Mouse (Mus musculus): ENCODE data around the gene Jarid2. TPM values are rescaled to one million over a fixed set of nuclear protein-coding genes. Genes with fewer than 3 reads are reported as not detected.
A peak's percentile ranks its signal among the peaks of the same experiment; 100 is the strongest.
"Not testable (repeated sequence)": the region's sequence is repeated elsewhere in the genome, so short reads cannot be mapped to it uniquely, and the experiment has no call there.

Jarid2 gene
- polyA plus RNA-seq, 1 experiment from 2014 or later: 22.5 TPM

GRCm38 (mm10) chr13:44711882-44712281 lies 17.4 kb upstream of the Jarid2 start:
- no peak overlapping the region for H3K4me3 ChIP-seq (replicated peaks; ENCODE audit: low read depth, low read length)
- no peak overlapping the region for H3K27ac ChIP-seq
- no peak overlapping the region for H3K4me2 ChIP-seq (ENCODE audit: low read length)
- H3K36me3 ChIP-seq (ENCODE audit: insufficient read depth, low read length): no peaks in the 10 kb centered on the region
- TF ChIP-seq CTCF (IDR thresholded peaks at IDR 0.05; ENCODE audit: low read depth): no peak
- ATAC-seq (replicated peaks; ENCODE audit: low FRiP score, low read depth): no peak
- no peaks in the 10 kb centered on the region for H3K4me1 ChIP-seq (replicated peaks; ENCODE audit: insufficient read depth, low read length)
- H3K9me3 ChIP-seq (replicated peaks; ENCODE audit: low read length): no peaks in the 10 kb centered on the region
- WGBS: 24% methylated on average over 1 of the region's 1 CpGs
- no peak for DNase-seq (ENCODE audit: low spot score)
- H3K9ac ChIP-seq (ENCODE audit: low read depth, low read length): no peak overlapping the region
- H3K27me3 ChIP-seq (ENCODE audit: insufficient read depth, low read length): no peaks in the 10 kb centered on the region

GRCm38 (mm10) chr13:44715187-44715885 lies 13.9 kb upstream of the Jarid2 start:
- DNase-seq (ENCODE audit: low spot score): peak; percentile 28
- 26% methylated on average over 10 of the region's 10 CpGs for WGBS
- H3K4me2 ChIP-seq (ENCODE audit: low read length): peak overlapping the region; percentile 2; the same call in 1 of the 2 replicates

GRCm38 (mm10) chr13:44717838-44718237 lies 11.4 kb upstream of the Jarid2 start:
- ATAC-seq (replicated peaks; ENCODE audit: low FRiP score, low read depth) (no peak), DNase-seq (ENCODE audit: low spot score) (no peak)
- TF ChIP-seq CTCF (IDR thresholded peaks at IDR 0.05; ENCODE audit: low read depth): no peak
- no peaks in the 10 kb centered on the region for H3K9me3 ChIP-seq (replicated peaks; ENCODE audit: low read length)
- no peaks in the 10 kb centered on the region for H3K27me3 ChIP-seq (ENCODE audit: insufficient read depth, low read length)
- no peak overlapping the region for H3K4me3 ChIP-seq (replicated peaks; ENCODE audit: low read depth, low read length)
- H3K27ac ChIP-seq: no peak overlapping the region
- H3K36me3 ChIP-seq (ENCODE audit: insufficient read depth, low read length): no peaks in the 10 kb centered on the region
- H3K4me1 ChIP-seq (replicated peaks; ENCODE audit: insufficient read depth, low read length): no peaks in the 10 kb centered on the region
- no peak overlapping the region for H3K9ac ChIP-seq (ENCODE audit: low read depth, low read length)
- 96% methylated on average over 9 of the region's 9 CpGs for WGBS
- no peak overlapping the region for H3K4me2 ChIP-seq (ENCODE audit: low read length)

More at GRCm38 (mm10) chr13:44715187-44715885, 13.9 kb upstream of the Jarid2 start:
- ATAC-seq (replicated peaks; ENCODE audit: low FRiP score, low read depth): no peak
- Histone ChIP-seq H3K9ac (ENCODE audit: low read depth, low read length) (no peak overlapping the region), H3K27me3 (ENCODE audit: insufficient read depth, low read length) (no peaks in the 10 kb centered on the region), H3K4me3 (replicated peaks; ENCODE audit: low read depth, low read length) (no peak overlapping the region), H3K27ac (no peak overlapping the region), H3K4me1 (replicated peaks; ENCODE audit: insufficient read depth, low read length) (no peaks in the 10 kb centered on the region), H3K36me3 (ENCODE audit: insufficient read depth, low read length) (no peaks in the 10 kb centered on the region), H3K9me3 (replicated peaks; ENCODE audit: low read length) (no peaks in the 10 kb centered on the region)
- TF ChIP-seq CTCF (IDR thresholded peaks at IDR 0.05; ENCODE audit: low read depth): no peak

- H3K27me3 ChIP-seq (ENCODE audit: insufficient read depth, low read length); ATAC-seq (replicated peaks; ENCODE audit: low FRiP score, low read depth); H3K36me3 ChIP-seq (ENCODE audit: insufficient read depth, low read length); DNase-seq (ENCODE audit: low spot score); H3K4me3 ChIP-seq (replicated peaks; ENCODE audit: low read depth, low read length); H3K9ac ChIP-seq (ENCODE audit: low read depth, low read length); H3K4me1 ChIP-seq (replicated peaks; ENCODE audit: insufficient read depth, low read length); H3K27ac ChIP-seq; H3K9me3 ChIP-seq (replicated peaks; ENCODE audit: low read length); H3K4me2 ChIP-seq (ENCODE audit: low read length): not testable (repeated sequence)
- 98% methylated on average over 5 of the region's 5 CpGs for WGBS
Measured at GRCm38 (mm10) chr13:44718465-44718864, 10.8 kb upstream of the Jarid2 start.

GRCm38 (mm10) chr13:44720094-44720493 lies 9.2 kb upstream of the Jarid2 start:
- TF ChIP-seq CTCF (IDR thresholded peaks at IDR 0.05; ENCODE audit: low read depth): no peak
- H3K4me3 ChIP-seq (replicated peaks; ENCODE audit: low read depth, low read length): no peak overlapping the region
- H3K9me3 ChIP-seq (replicated peaks; ENCODE audit: low read length): no peaks in the 10 kb centered on the region
- DNase-seq (ENCODE audit: low spot score) (no peak), ATAC-seq (replicated peaks; ENCODE audit: low FRiP score, low read depth) (no peak)
- H3K36me3 ChIP-seq (ENCODE audit: insufficient read depth, low read length): no peaks in the 10 kb centered on the region
- no peaks in the 10 kb centered on the region for H3K27me3 ChIP-seq (ENCODE audit: insufficient read depth, low read length)
- WGBS: 92% methylated on average over 1 of the region's 1 CpGs
- H3K27ac ChIP-seq: no peak overlapping the region
- H3K9ac ChIP-seq (ENCODE audit: low read depth, low read length): no peak overlapping the region
- H3K4me1 ChIP-seq (replicated peaks; ENCODE audit: insufficient read depth, low read length): no peaks in the 10 kb centered on the region
- H3K4me2 ChIP-seq (ENCODE audit: low read length): no peak overlapping the region

- Histone ChIP-seq H3K9me3 (replicated peaks; ENCODE audit: low read length) (no peaks in the 10 kb centered on the region), H3K4me2 (ENCODE audit: low read length) (no peak overlapping the region), H3K27ac (no peak overlapping the region), H3K27me3 (ENCODE audit: insufficient read depth, low read length) (no peaks in the 10 kb centered on the region), H3K36me3 (ENCODE audit: insufficient read depth, low read length) (no peaks in the 10 kb centered on the region), H3K9ac (ENCODE audit: low read depth, low read length) (no peak overlapping the region), H3K4me1 (replicated peaks; ENCODE audit: insufficient read depth, low read length) (no peaks in the 10 kb centered on the region), H3K4me3 (replicated peaks; ENCODE audit: low read depth, low read length) (no peak overlapping the region)
- 84% methylated on average over 5 of the region's 5 CpGs for WGBS
- ATAC-seq (replicated peaks; ENCODE audit: low FRiP score, low read depth): no peak
- no peak for DNase-seq (ENCODE audit: low spot score)
- TF ChIP-seq CTCF (IDR thresholded peaks at IDR 0.05; ENCODE audit: low read depth): no peak
Measured at GRCm38 (mm10) chr13:44721891-44722547, 7.3 kb upstream of the Jarid2 start.

- H3K27ac ChIP-seq; H3K36me3 ChIP-seq (ENCODE audit: insufficient read depth, low read length); ATAC-seq (replicated peaks; ENCODE audit: low FRiP score, low read depth); H3K9me3 ChIP-seq (replicated peaks; ENCODE audit: low read length); H3K4me3 ChIP-seq (replicated peaks; ENCODE audit: low read depth, low read length); H3K4me1 ChIP-seq (replicated peaks; ENCODE audit: insufficient read depth, low read length); H3K4me2 ChIP-seq (ENCODE audit: low read length); H3K27me3 ChIP-seq (ENCODE audit: insufficient read depth, low read length); H3K9ac ChIP-seq (ENCODE audit: low read depth, low read length); DNase-seq (ENCODE audit: low spot score): not testable (repeated sequence)
- 89% methylated on average over 9 of the region's 9 CpGs for WGBS
Measured at GRCm38 (mm10) chr13:44723522-44723921, 5.8 kb upstream of the Jarid2 start.

Data from kidney, postnatal 0 days (tissue).